Mouse (Mus musculus): ENCODE measurements around the gene Rad17.

The Rad17 gene

GRCm38 (mm10) chr13:100650550-100651438 lies at the start of gene Rad17, which contains the start of gene Ak6:
Gene Rad17 (minus strand): TSS chr13:100651051.
Gene Ak6 (plus strand): TSS chr13:100650979.
- DNase-seq (ENCODE audit: low spot score in 2 of 2) = peak; percentile 89 to 92

DNA sequence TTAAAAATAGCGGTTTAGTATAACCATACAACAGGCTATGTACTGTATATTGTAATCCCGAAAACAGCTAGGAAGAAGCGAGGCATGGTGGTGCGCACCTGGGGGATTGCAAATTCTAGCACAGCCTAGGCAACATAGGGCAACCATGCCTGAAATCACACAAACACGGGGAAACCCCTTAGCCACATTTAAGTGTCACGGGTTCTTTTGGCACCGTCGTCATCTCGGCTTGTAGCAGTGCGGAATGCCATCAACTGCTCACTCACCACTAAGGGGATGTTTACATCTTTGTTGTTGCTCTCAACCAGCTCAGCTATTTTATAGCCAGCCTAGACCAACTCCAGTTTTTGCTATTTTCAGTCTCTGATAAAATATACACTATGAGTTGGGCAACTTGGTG lies 48.0 kb upstream of the Rad17 start:
- no peak for DNase-seq (ENCODE audit: low spot score in 2 of 2)

DNA sequence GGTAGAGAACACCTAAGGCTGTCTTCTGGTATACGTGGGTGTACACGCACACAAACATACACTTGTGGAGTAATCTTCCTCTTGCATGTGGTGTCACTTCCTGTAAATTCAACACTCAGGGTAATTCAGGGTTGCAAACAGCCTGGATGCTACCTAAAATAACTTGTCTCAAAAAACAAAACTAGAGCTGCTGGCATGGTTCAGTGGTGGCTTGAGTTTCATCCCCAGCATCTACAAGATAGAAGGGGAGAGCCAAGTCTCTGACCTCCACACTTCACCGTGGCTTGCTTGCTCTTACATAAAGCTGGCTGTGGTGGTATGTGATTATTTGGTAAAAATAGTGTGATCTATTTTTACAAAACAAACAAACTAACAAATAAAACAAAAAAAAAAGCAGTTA lies 46.7 kb upstream of the Rad17 start:
- no peak for DNase-seq (ENCODE audit: low spot score in 2 of 2)

GRCm38 (mm10) chr13:100687513-100687912 lies 36.7 kb upstream of the Rad17 start:
- DNase-seq (ENCODE audit: low spot score in 2 of 2) = no peak

DNA sequence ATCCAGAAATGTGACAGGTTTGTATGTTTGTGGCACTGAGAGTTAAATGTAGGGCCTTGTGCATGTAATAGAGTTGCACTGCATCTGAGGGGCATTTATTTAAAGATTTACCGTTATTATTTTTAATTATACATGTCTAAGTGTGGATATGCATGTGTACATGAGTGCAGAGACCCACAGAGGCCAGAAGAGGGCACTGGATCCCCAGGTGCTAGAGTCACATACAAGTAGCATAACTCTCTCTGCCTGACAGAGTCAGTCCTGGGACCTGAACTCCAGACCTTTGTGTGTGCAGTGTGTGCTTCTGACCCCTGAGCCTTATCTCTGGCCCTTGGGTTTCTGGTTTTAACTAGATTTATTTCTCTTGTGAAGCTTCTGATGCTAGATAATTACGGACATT lies 33.5 kb upstream of the Rad17 start:
- no peak for DNase-seq (ENCODE audit: low spot score in 2 of 2)

GRCm38 (mm10) chr13:100682837-100683236 lies 32.0 kb upstream of the Rad17 start:
- DNase-seq (ENCODE audit: low spot score in 2 of 2) = no peak

- DNase-seq (ENCODE audit: low spot score in 2 of 2) = no peak
Measured at GRCm38 (mm10) chr13:100681615-100682014, 30.8 kb upstream of the Rad17 start.

- no peak for DNase-seq (ENCODE audit: low spot score in 2 of 2)
Measured at GRCm38 (mm10) chr13:100675936-100676635, 25.2 kb upstream of the Rad17 start.

DNA sequence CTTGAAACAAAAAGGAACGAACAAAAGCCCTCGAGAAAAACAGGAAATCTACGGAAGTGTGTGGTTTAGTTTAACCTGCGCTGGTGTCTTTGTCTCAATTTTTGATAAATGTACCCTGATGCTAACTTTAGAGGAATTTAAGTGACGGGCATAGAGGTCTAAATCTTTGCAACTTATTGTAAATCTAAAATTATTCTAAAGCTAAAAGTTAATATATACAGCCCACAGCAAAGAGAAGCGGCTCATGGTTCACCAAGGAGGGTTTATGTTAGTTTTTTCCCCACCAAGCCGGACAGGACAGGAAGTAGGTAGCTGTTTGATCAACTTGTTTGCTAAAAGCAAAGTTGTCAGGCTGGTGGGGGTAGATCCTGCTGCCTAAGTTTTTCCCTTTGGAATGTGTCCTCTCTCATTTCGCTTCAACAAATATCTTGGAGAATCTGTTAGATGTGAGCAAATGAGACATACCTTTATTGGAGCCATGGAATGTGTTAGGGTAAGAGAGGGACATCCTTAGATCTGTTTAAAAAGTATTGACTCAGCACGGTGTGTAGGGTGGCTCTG lies 19.4 kb upstream of the Rad17 start:
- no peak for DNase-seq (ENCODE audit: low spot score in 2 of 2)

- DNase-seq (ENCODE audit: low spot score in 2 of 2) = no peak
Measured at GRCm38 (mm10) chr13:100669291-100670022, 18.6 kb upstream of the Rad17 start, which contains the start of gene Ccdc125. Gene Ccdc125 (plus strand): TSS chr13:100669717.

DNA sequence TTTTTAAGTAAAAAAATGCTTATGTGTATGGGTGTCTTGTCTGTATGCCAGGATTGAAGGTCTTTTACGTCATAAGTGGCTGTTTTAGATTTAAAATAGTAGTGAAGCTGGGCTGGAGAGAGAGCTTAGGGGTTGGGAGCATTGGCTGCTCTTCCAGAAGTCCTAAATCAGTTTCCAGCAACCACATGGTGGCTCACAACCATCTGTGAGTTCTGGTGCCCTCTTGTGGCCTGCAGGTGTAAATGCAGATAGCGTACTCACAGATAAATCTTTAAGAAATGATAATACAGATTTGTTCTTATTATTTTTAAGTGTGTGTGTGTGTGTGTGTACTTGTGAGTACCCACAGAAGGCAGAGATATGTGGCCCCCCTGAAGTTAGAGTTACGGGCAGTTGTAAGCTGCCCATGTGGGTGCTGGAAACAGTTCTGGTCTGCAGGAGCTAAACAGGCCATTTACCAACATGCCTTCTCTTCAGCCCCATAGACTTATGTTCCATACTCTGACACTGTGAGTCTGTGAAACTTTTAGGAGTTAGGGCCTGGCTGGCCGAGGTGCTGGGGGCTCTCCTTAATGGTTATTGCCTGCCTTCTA lies 9.1 kb upstream of the Rad17 start:
- peak in 1 of 2 experiments; percentile 13 for DNase-seq (ENCODE audit: low spot score in 2 of 2)

GRCm38 (mm10) chr13:100658091-100658490 lies 7.2 kb upstream of the Rad17 start:
- no peak for DNase-seq (ENCODE audit: low spot score in 2 of 2)

DNA sequence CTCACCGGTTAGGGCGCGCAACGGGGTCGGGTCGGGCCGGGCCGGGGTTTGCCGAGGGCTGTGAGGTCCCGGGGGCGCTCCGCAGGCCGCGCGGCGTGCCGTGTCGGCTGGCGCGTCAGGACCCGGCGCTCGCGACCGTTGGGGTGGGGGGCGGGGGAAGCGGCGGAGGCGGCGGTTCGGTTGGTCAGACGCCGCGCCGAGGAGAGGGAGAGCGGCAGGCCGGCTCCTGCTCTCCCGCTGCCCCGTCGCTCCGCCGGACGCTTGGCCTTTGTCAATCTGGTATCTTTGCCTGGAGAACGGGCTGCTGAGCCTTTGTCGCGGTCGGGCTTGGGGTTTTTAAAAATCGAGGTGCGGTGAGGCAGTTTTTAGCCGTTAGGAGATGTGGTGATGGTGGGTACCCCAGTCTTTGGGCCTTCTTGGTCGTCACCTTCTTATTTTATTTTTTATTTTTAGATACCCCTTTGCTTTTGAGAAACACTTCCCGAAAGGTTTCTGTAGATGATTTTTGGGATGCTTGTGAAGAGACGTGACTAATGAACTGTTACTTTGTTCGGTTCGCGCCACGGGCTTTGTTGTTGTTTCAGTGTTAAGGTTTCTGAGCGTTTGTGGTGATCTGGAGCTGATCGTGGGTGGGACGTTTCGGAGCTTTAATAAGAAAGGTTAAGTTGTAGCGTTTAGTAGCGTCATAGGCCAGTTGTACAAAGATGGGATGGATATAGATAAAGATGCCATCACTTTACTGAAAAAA lies 762 bp upstream of the Rad17 start, which contains the start of gene Taf9:
Taf9 (plus strand) TSS at position 141 of the 748 bp plus-strand sequence.
- no peak for DNase-seq (ENCODE audit: low spot score in 2 of 2)

GRCm38 (mm10) chr13:100648223-100648622 lies 2.6 kb downstream of the Rad17 start:
- DNase-seq (ENCODE audit: low spot score in 2 of 2) = no peak

DNA sequence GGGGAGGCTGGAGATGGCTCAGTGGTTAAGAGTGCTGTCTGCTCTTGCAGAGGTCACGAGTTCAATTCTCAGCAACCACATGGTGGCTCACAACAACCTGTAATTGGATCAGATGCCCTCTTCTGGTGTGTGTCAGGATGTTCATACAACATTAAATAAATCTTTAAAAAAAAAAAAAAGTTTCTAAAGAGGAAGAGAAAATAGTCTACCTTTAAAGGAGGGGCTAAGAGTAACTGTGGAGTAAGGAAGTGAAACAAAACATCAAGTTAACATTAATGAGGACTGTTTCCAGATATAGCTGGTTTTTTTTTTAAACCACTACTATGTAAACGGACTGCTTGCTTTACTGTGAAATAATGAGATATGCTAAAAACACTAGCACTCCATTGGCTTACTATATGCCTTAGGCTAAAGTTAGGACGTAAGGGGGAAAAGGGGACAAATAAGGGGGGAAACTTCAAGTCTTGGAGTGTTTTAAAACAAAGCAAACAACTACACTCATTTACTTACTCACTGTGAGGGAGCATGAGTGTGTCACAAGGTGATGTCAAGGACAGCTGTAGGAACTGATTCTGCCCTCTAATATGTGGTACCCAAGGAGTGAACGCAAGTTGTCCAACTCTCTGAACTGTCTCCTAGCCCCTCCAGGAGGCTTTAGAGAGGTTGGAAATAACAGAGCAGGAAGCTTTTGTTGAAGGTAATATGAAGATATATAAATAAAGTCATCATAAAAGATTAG lies 8.2 kb downstream of the Rad17 start:
- no peak for DNase-seq (ENCODE audit: low spot score in 2 of 2)

DNA sequence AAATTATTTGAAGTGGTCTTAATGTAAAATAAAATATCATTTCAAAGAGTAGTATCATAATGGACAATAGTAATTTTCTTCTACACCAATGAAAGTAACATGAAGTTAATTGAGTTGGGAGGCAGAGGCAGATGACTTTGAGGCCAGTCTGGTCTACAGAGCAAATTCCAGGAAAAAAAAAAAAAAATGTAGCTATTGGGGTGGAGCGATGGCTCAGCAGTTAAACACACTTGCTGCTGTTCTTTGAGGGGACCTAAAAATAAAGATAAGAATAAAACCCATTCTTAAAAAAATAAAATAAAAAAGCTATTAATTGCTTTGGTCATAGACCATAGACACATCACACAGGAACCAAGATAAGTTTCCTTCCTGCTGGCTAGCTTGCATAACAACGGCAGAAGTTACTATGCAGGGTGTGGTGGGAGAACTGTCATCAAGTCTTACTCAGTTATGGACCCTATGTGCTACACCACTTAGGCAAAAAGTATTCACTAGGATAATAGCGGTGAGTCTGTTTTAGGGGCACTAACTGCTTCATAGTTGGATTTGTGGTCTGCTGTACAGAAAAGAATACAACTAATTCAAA lies 16.7 kb downstream of the Rad17 start:
- no peak for DNase-seq (ENCODE audit: low spot score in 2 of 2)

DNA sequence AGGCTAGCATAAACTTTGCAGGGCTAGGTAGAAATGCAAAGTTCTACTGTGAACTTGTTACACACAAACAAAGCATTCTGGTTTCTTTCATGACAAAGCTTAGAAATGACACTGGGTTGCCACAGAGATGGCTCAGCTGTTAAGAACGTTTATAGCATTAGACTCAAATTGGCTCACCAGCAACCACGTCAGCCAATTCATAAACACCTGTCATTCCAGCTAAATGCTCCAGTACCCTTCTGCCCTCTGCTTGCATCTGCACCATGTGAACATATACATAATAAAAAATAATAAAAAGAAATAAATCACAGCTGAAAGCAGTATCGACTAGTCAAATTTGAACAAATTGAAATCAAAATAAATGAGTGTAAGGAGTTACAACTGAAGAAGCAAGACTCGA lies 28.6 kb downstream of the Rad17 start:
- no peak for DNase-seq (ENCODE audit: low spot score in 2 of 2)

DNA sequence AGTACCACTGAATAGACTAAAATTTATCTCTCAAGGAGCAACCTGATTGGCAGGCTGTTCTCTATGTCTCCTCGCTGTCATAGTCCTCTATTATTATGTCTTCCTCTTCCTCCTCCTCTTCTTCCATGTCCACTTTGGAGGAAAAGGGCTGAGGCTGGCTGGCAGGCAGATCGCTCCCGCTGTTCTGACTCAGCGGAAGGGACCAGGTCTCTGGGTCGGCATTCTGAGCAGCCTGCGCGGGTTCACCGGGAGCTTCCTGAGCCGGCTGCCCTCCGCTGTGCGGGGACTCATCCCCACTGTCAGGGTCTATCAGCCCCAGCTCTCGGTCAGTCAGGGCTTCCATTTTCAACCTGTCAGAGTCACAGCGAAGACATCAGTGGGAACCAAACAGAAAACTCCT lies 33.3 kb downstream of the Rad17 start:
- DNase-seq (ENCODE audit: low spot score in 2 of 2) = no peak

Measured in right cerebral cortex, postnatal 36 days (tissue).